Mouse (Mus musculus) liver, embryonic 11.5 days (tissue): Measurements from ENCODE around the gene Snip1. TPM values are rescaled to one million over a fixed set of nuclear protein-coding genes. Genes with fewer than 3 reads are reported as not detected.

Experiments
- polyA plus RNA-seq: library from polyadenylated mRNA; unstranded; fragments of >200 nt; fragmentation: Nextera tagmentation; extraction: Ambion mirVana; gene quantifications from 2 replicates; pipeline ENCODE4 v1.2.1, GENCODE M21; 2014

Snip1 gene
- polyA plus RNA-seq, 1 experiment from 2014 or later, result 31.3 TPM

Other genes starting within 250 kb of the Snip1 start
- gene Yrdc, start 216.0 kb upstream of the Snip1 start, polyA plus RNA-seq, result 43.5 and 49.2 TPM in 2 replicates
- 25.5 and 26.2 TPM in 2 replicates for gene 1110065P20Rik, start 215.5 kb upstream of the Snip1 start, polyA plus RNA-seq
- gene Maneal, start 204.5 kb upstream of the Snip1 start, polyA plus RNA-seq, result 0.18 and 0.23 TPM in 2 replicates
- 0.08 TPM in 1 of 2 replicates, not detected in the other for gene Epha10, start 185.8 kb upstream of the Snip1 start, polyA plus RNA-seq
- gene 9930104L06Rik, start 129.6 kb upstream of the Snip1 start, polyA plus RNA-seq, result 3.5 and 4.1 TPM in 2 replicates
- gene Cdca8, start 127.4 kb upstream of the Snip1 start, polyA plus RNA-seq, result 190 and 201 TPM in 2 replicates
- 4.9 and 5.2 TPM in 2 replicates for gene Rspo1, start 80.2 kb upstream of the Snip1 start, polyA plus RNA-seq
- gene Gnl2, start 50.1 kb upstream of the Snip1 start, polyA plus RNA-seq, result 106 and 107 TPM in 2 replicates
- gene Dnali1, start 969 bp upstream of the Snip1 start, polyA plus RNA-seq, result 0.07 and 0.19 TPM in 2 replicates
- 53.6 and 54.2 TPM in 2 replicates for gene Meaf6, start 18.5 kb downstream of the Snip1 start, polyA plus RNA-seq
- 1.0 and 1.3 TPM in 2 replicates for gene Zc3h12a, start 61.2 kb downstream of the Snip1 start, polyA plus RNA-seq